Mouse (Mus musculus): Measurements from ENCODE around the gene Map2.

- TF ChIP-seq CEBPB (IDR thresholded peaks at IDR 0.05; ENCODE audit: insufficient read depth, poor library complexity, severe bottlenecking) = no peak
- TF ChIP-seq POLR2A (IDR thresholded peaks at IDR 0.05; ENCODE audit: insufficient read length, low read depth) = no peak
- no peak for TF ChIP-seq TCF12 (IDR thresholded peaks at IDR 0.05; ENCODE audit: insufficient read depth, poor library complexity, severe bottlenecking)
- no peak for TF ChIP-seq MAX (IDR thresholded peaks at IDR 0.05; ENCODE audit: low read depth)
- no peak for TF ChIP-seq MYOG (IDR thresholded peaks at IDR 0.05; ENCODE audit: control insufficient read depth in 1 of 3, insufficient read depth in 1 of 3, insufficient read length in 2 of 3, low read depth in 2 of 3)
These were observed 255.9 kb downstream of the Map2 start for GRCm38 (mm10) chr1:66430962-66431361.
